Mouse (Mus musculus): ENCODE results near the gene Mcur1.
A peak's percentile ranks its signal among the peaks of the same experiment; 100 is the strongest.

Gene Mcur1

GRCm38 (mm10) chr13:43526289-43526688 lies 33.7 kb downstream of the Mcur1 start:
- DNase-seq (ENCODE audit: low spot score in 2 of 2), result no peak

GRCm38 (mm10) chr13:43525363-43526134 lies 34.4 kb downstream of the Mcur1 start:
- peak; percentile 73 to 85 for DNase-seq (ENCODE audit: low spot score in 2 of 2)

GRCm38 (mm10) chr13:43524491-43525362 lies 35.3 kb downstream of the Mcur1 start:
- no peak for DNase-seq (ENCODE audit: low spot score in 2 of 2)

- DNase-seq (ENCODE audit: low spot score in 2 of 2), result no peak
These were observed 36.0 kb downstream of the Mcur1 start for GRCm38 (mm10) chr13:43523906-43524480.

- no peak for DNase-seq (ENCODE audit: low spot score in 2 of 2)
These were observed 38.1 kb downstream of the Mcur1 start for GRCm38 (mm10) chr13:43521940-43522339.

- no peak for DNase-seq (ENCODE audit: low spot score in 2 of 2)
These were observed 40.7 kb downstream of the Mcur1 start for GRCm38 (mm10) chr13:43519251-43519650.

GRCm38 (mm10) chr13:43517371-43517770 lies 42.6 kb downstream of the Mcur1 start:
- no peak for DNase-seq (ENCODE audit: low spot score in 2 of 2)

GRCm38 (mm10) chr13:43516931-43517330 lies 43.1 kb downstream of the Mcur1 start:
- DNase-seq (ENCODE audit: low spot score in 2 of 2), result no peak

- no peak for DNase-seq (ENCODE audit: low spot score in 2 of 2)
These were observed 43.9 kb downstream of the Mcur1 start for GRCm38 (mm10) chr13:43516119-43516518.

- peak in 1 of 2 experiments; percentile 49 for DNase-seq (ENCODE audit: low spot score in 2 of 2)
These were observed 45.0 kb downstream of the Mcur1 start for GRCm38 (mm10) chr13:43514950-43515358.

- DNase-seq (ENCODE audit: low spot score in 2 of 2), result no peak
These were observed 47.3 kb downstream of the Mcur1 start for GRCm38 (mm10) chr13:43512736-43513135.

GRCm38 (mm10) chr13:43505798-43506197 lies 54.2 kb downstream of the Mcur1 start:
- DNase-seq (ENCODE audit: low spot score in 2 of 2), result no peak

- DNase-seq (ENCODE audit: low spot score in 2 of 2), result no peak
These were observed 56.6 kb downstream of the Mcur1 start for GRCm38 (mm10) chr13:43503395-43503850.

- DNase-seq (ENCODE audit: low spot score in 2 of 2), result no peak
These were observed 58.4 kb downstream of the Mcur1 start for GRCm38 (mm10) chr13:43501601-43502000.

GRCm38 (mm10) chr13:43500483-43500850 lies 59.5 kb downstream of the Mcur1 start:
- DNase-seq (ENCODE audit: low spot score in 2 of 2), result no peak

- no peak for DNase-seq (ENCODE audit: low spot score in 2 of 2)
These were observed 60.1 kb downstream of the Mcur1 start for GRCm38 (mm10) chr13:43499731-43500482.

- DNase-seq (ENCODE audit: low spot score in 2 of 2), result peak; percentile 67 to 75
These were observed 61.1 kb downstream of the Mcur1 start for GRCm38 (mm10) chr13:43498849-43499248.

GRCm38 (mm10) chr13:43497769-43498168 lies 62.2 kb downstream of the Mcur1 start:
- no peak for DNase-seq (ENCODE audit: low spot score in 2 of 2)

- no peak for DNase-seq (ENCODE audit: low spot score in 2 of 2)
These were observed 63.3 kb downstream of the Mcur1 start for GRCm38 (mm10) chr13:43496660-43497059.

GRCm38 (mm10) chr13:43495645-43496044 lies 64.3 kb downstream of the Mcur1 start:
- no peak for DNase-seq (ENCODE audit: low spot score in 2 of 2)

GRCm38 (mm10) chr13:43493725-43494124 lies 66.3 kb downstream of the Mcur1 start:
- DNase-seq (ENCODE audit: low spot score in 2 of 2), result no peak

- DNase-seq (ENCODE audit: low spot score in 2 of 2), result no peak
These were observed 66.9 kb downstream of the Mcur1 start for GRCm38 (mm10) chr13:43493058-43493481.
